Mouse (Mus musculus) lung, embryonic 16.5 days (tissue): Measurements from ENCODE around the gene Spef2. TPM values are rescaled to one million over a fixed set of nuclear protein-coding genes. Genes with fewer than 3 reads are reported as not detected.
"Not testable (repeated sequence)": the region's sequence is repeated elsewhere in the genome, so short reads cannot be mapped to it uniquely, and the experiment has no call there.

Experiments used
- ATAC-seq: fragments of 200-750 bp; cut with Nextera tagmentation; 2 replicates; pipeline ENCODE4 v1.8.0; 2017; ENCODE audit warnings: low read depth, mild to moderate bottlenecking, moderate library complexity
- H3K27ac ChIP-seq: fragments of 300-500 bp; sonication (generic); 2 replicates; pipeline ENCODE4 v1.5.1; 2014; ENCODE audit warnings: mild to moderate bottlenecking, control low read depth, low read length
- H3K27me3 ChIP-seq: fragments of 300-500 bp; sonication (generic); 2 replicates; pipeline ENCODE4 v1.6.1; 2014; ENCODE audit warnings: low read depth, low read length, mixed read lengths; ENCODE audit not compliant: control insufficient read depth, insufficient read depth
- H3K36me3 ChIP-seq: fragments of 300-500 bp; sonication (generic); 2 replicates; pipeline ENCODE4 v1.6.1; 2014; ENCODE audit warnings: low read length; ENCODE audit not compliant: control insufficient read depth, insufficient read depth
- H3K4me1 ChIP-seq: fragments of 300-500 bp; sonication (generic); replicated peaks from 2 replicates; pipeline ENCODE4 v1.6.1; 2014; ENCODE audit warnings: low read length, mixed read lengths; ENCODE audit not compliant: control insufficient read depth, insufficient read depth
- H3K4me2 ChIP-seq: fragments of 300-500 bp; sonication (generic); 2 replicates; pipeline ENCODE4 v1.6.1; 2014; ENCODE audit warnings: low read depth, low read length, control low read depth
- H3K4me3 ChIP-seq: fragments of 300-500 bp; sonication (generic); 2 replicates; pipeline ENCODE4 v1.5.1; 2014; ENCODE audit warnings: mild to moderate bottlenecking, low read length, control low read depth
- H3K9ac ChIP-seq: fragments of 300-500 bp; sonication (generic); 2 replicates; pipeline ENCODE4 v1.6.1; 2014; ENCODE audit warnings: low read length, control low read depth
- H3K9me3 ChIP-seq: fragments of 300-500 bp; sonication (generic); 2 replicates; pipeline ENCODE4 v1.6.1; 2016; ENCODE audit warnings: low read length; ENCODE audit not compliant: control insufficient read depth
- WGBS: fragments of 180-500 bp; shearing (Covaris S2); extraction: QIAGEN DNeasy Blood & Tissue Kit; methylation state at CpG from one replicate; pipeline ENCODE4 v1.1.7; 2014; 5-methylcytosine and 5-hydroxymethylcytosine counted together
- polyA plus RNA-seq: library from polyadenylated mRNA; unstranded; fragments of >200 nt; fragmentation: Nextera tagmentation; extraction: Ambion mirVana; gene quantifications from 2 replicates; pipeline ENCODE4 v1.2.1, GENCODE M21; 2015

Gene Spef2
- polyA plus RNA-seq, 1 experiment from 2014 or later: 2.5 TPM

DNA sequence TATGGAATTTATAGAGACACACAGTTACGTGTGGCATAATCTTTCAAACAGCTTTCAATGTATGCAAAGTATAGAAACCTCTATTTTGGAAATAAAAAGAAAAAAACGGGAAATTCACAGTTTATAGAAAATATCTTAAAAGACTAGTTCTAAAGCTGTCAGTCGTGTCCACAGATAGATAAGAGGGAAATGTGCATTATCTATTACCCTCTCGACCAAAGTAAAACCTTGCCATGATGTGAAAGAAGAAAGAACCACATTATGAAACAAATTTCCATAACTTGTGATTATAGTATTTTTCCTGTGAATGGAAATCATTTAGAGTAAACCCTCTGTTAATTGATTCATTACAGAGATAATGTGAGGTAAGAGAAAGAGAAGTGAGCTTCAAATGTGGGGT, 65.2 kb downstream of the Spef2 start:
- H3K27ac ChIP-seq: no peak overlapping the region
- ATAC-seq: no peak
- WGBS: 69% methylated on average over 4 of the region's 4 CpGs
- no peaks in the 10 kb centered on the region for H3K27me3 ChIP-seq
- no peak overlapping the region for H3K4me3 ChIP-seq
- H3K4me1 ChIP-seq: no peaks in the 10 kb centered on the region
- no peak overlapping the region for H3K9ac ChIP-seq
- H3K9me3 ChIP-seq: no peaks in the 10 kb centered on the region
- no peak overlapping the region for H3K4me2 ChIP-seq
- no peaks in the 10 kb centered on the region for H3K36me3 ChIP-seq

- Histone ChIP-seq H3K27me3 (no peaks in the 10 kb centered on the region), H3K4me2 (no peak overlapping the region), H3K9me3 (no peaks in the 10 kb centered on the region), H3K9ac (no peak overlapping the region), H3K36me3 (no peaks in the 10 kb centered on the region), H3K4me3 (no peak overlapping the region), H3K4me1 (no peaks in the 10 kb centered on the region), H3K27ac (no peak overlapping the region)
- ATAC-seq: no peak
- WGBS: 72% methylated on average over 9 of the region's 9 CpGs
Observed at GRCm38 (mm10) chr15:9677343-9678036, 71.2 kb downstream of the Spef2 start.

GRCm38 (mm10) chr15:9668575-9668974, 80.1 kb downstream of the Spef2 start:
- Histone ChIP-seq H3K9ac (no peak overlapping the region), H3K4me1 (no peaks in the 10 kb centered on the region), H3K4me3 (no peak overlapping the region), H3K9me3 (no peaks in the 10 kb centered on the region), H3K4me2 (no peak overlapping the region), H3K36me3 (no peaks in the 10 kb centered on the region), H3K27ac (no peak overlapping the region), H3K27me3 (no peaks in the 10 kb centered on the region)
- 78% methylated on average over 4 of the region's 4 CpGs for WGBS
- ATAC-seq: no peak

- H3K9me3 ChIP-seq, H3K9ac ChIP-seq, ATAC-seq, H3K4me2 ChIP-seq, H3K36me3 ChIP-seq, H3K4me1 ChIP-seq, H3K27me3 ChIP-seq, H3K27ac ChIP-seq, H3K4me3 ChIP-seq: not testable (repeated sequence)
- 78% methylated on average over 2 of the region's 2 CpGs for WGBS
Observed at GRCm38 (mm10) chr15:9664948-9665347, 83.7 kb downstream of the Spef2 start.

- Histone ChIP-seq H3K4me3 (no peak overlapping the region), H3K4me2 (no peak overlapping the region), H3K27ac (no peak overlapping the region), H3K27me3 (no peaks in the 10 kb centered on the region), H3K9ac (no peak overlapping the region), H3K9me3 (no peaks in the 10 kb centered on the region), H3K4me1 (no peaks in the 10 kb centered on the region), H3K36me3 (no peaks in the 10 kb centered on the region)
- no peak for ATAC-seq
- 63% methylated on average over 1 of the region's 1 CpGs for WGBS
Observed at GRCm38 (mm10) chr15:9661215-9661614, 87.5 kb downstream of the Spef2 start.

DNA sequence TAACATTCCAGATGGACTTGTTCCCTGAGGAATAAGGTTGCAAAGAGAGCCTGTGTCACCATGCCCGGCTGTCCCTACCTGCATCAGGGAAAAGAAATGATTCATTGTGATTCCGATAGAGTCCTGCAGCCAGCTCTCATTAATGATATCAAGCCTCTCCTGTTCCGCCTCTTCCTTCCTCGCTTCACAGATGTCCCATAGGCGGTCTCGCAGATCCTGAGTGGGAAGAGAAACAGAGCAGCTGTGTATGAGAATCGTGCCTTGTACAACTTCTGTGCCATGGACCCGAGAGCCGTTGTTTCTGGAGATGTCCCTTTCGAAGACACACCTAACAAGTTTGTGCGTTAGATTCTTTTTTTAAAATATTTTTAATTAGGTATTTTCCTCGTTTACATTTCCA, 114.2 kb downstream of the Spef2 start:
- H3K36me3 ChIP-seq: no peaks in the 10 kb centered on the region
- WGBS: 83% methylated on average over 12 of the region's 12 CpGs
- H3K4me1 ChIP-seq: no peaks in the 10 kb centered on the region
- no peak for ATAC-seq
- no peaks in the 10 kb centered on the region for H3K27me3 ChIP-seq
- H3K9me3 ChIP-seq: no peaks in the 10 kb centered on the region
- no peak overlapping the region for H3K27ac ChIP-seq
- no peak overlapping the region for H3K4me2 ChIP-seq
- no peak overlapping the region for H3K9ac ChIP-seq
- no peak overlapping the region for H3K4me3 ChIP-seq

GRCm38 (mm10) chr15:9631657-9632056, 117.0 kb downstream of the Spef2 start:
- no peaks in the 10 kb centered on the region for H3K36me3 ChIP-seq
- no peaks in the 10 kb centered on the region for H3K4me1 ChIP-seq
- no peaks in the 10 kb centered on the region for H3K27me3 ChIP-seq
- H3K9ac ChIP-seq: no peak overlapping the region
- no peak overlapping the region for H3K27ac ChIP-seq
- 86% methylated on average over 6 of the region's 6 CpGs for WGBS
- no peak overlapping the region for H3K4me2 ChIP-seq
- no peak for ATAC-seq
- no peaks in the 10 kb centered on the region for H3K9me3 ChIP-seq
- H3K4me3 ChIP-seq: no peak overlapping the region

GRCm38 (mm10) chr15:9629660-9630059, 119.0 kb downstream of the Spef2 start:
- WGBS: 87% methylated on average over 1 of the region's 1 CpGs
- Histone ChIP-seq H3K4me3 (no peak overlapping the region), H3K36me3 (no peaks in the 10 kb centered on the region), H3K4me1 (no peaks in the 10 kb centered on the region), H3K4me2 (no peak overlapping the region), H3K9ac (no peak overlapping the region), H3K9me3 (no peaks in the 10 kb centered on the region), H3K27ac (no peak overlapping the region), H3K27me3 (no peaks in the 10 kb centered on the region)
- ATAC-seq: no peak

DNA sequence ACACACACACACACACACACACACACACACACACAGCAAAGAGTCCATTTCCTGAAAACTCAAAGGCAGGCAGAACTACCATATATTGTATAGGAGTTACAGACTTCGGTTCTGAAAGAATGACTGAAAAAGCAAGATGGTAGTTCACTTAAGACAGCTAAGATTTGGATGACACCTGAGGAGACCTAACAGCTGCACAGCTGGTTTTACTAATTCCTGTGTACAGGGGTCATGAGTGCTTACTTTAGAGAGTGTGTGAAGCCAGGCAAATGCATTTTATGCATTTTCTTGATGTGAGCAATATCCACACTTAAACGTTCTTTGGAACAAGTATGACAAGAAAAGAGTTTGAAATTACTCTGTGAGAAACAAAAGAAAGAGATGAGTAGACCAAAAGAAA, 124.0 kb downstream of the Spef2 start:
- ATAC-seq: no peak
- Histone ChIP-seq H3K36me3 (no peaks in the 10 kb centered on the region), H3K4me3 (no peak overlapping the region), H3K4me2 (no peak overlapping the region), H3K27me3 (no peaks in the 10 kb centered on the region), H3K4me1 (no peaks in the 10 kb centered on the region), H3K9ac (no peak overlapping the region), H3K9me3 (no peaks in the 10 kb centered on the region), H3K27ac (no peak overlapping the region)
- WGBS: 68% methylated on average over 2 of the region's 2 CpGs

GRCm38 (mm10) chr15:9608177-9608576, 140.5 kb downstream of the Spef2 start:
- Histone ChIP-seq H3K27me3 (no peaks in the 10 kb centered on the region), H3K36me3 (no peaks in the 10 kb centered on the region), H3K27ac (no peak overlapping the region), H3K4me2 (no peak overlapping the region), H3K4me1 (no peaks in the 10 kb centered on the region), H3K9me3 (no peaks in the 10 kb centered on the region), H3K4me3 (no peak overlapping the region), H3K9ac (no peak overlapping the region)
- WGBS: 50% methylated on average over 4 of the region's 4 CpGs
- ATAC-seq: no peak
